Mouse (Mus musculus) cerebellum, adult 9-10 months (tissue): ENCODE measurements around the gene Akr1d1.

Experiments used
- DNase-seq: peaks from one replicate; pipeline ENCODE4 v3.0.0; 2022

The Akr1d1 gene

GRCm38 (mm10) chr6:37567363-37567762, 37.4 kb downstream of the Akr1d1 start:
- no peak for DNase-seq

GRCm38 (mm10) chr6:37571939-37572338, 42.0 kb downstream of the Akr1d1 start:
- DNase-seq = no peak

- DNase-seq = no peak
Measured at GRCm38 (mm10) chr6:37572935-37573334, 43.0 kb downstream of the Akr1d1 start.

- DNase-seq = no peak
Measured at GRCm38 (mm10) chr6:37580476-37580875, 50.5 kb downstream of the Akr1d1 start.

- peak; percentile 68 for DNase-seq
Measured at GRCm38 (mm10) chr6:37589340-37589962, 59.5 kb downstream of the Akr1d1 start.

- no peak for DNase-seq
Measured at GRCm38 (mm10) chr6:37590800-37591199, 60.8 kb downstream of the Akr1d1 start.

GRCm38 (mm10) chr6:37592101-37593032, 62.4 kb downstream of the Akr1d1 start:
- peak; percentile 49 for DNase-seq

- no peak for DNase-seq
Measured at GRCm38 (mm10) chr6:37593033-37593374, 63.0 kb downstream of the Akr1d1 start.

- DNase-seq = no peak
Measured at GRCm38 (mm10) chr6:37593551-37594089, 63.6 kb downstream of the Akr1d1 start.

GRCm38 (mm10) chr6:37597088-37597487, 67.1 kb downstream of the Akr1d1 start:
- no peak for DNase-seq

GRCm38 (mm10) chr6:37598033-37598432, 68.1 kb downstream of the Akr1d1 start:
- no peak for DNase-seq

- DNase-seq = no peak
Measured at GRCm38 (mm10) chr6:37600976-37601498, 71.1 kb downstream of the Akr1d1 start.

GRCm38 (mm10) chr6:37602857-37603765, 73.1 kb downstream of the Akr1d1 start:
- no peak for DNase-seq

- DNase-seq = no peak
Measured at GRCm38 (mm10) chr6:37604178-37604883, 74.4 kb downstream of the Akr1d1 start.

GRCm38 (mm10) chr6:37604884-37605269, 74.9 kb downstream of the Akr1d1 start:
- DNase-seq = no peak

- DNase-seq = no peak
Measured at GRCm38 (mm10) chr6:37607511-37608289, 77.7 kb downstream of the Akr1d1 start.

- no peak for DNase-seq
Measured at GRCm38 (mm10) chr6:37612603-37613284, 82.8 kb downstream of the Akr1d1 start.

- no peak for DNase-seq
Measured at GRCm38 (mm10) chr6:37615490-37615889, 85.5 kb downstream of the Akr1d1 start.

- DNase-seq = no peak
Measured at GRCm38 (mm10) chr6:37616136-37616535, 86.2 kb downstream of the Akr1d1 start.

GRCm38 (mm10) chr6:37617431-37618011, 87.5 kb downstream of the Akr1d1 start:
- no peak for DNase-seq
